Mouse (Mus musculus): ENCODE measurements around the gene Jhy.

DNA sequence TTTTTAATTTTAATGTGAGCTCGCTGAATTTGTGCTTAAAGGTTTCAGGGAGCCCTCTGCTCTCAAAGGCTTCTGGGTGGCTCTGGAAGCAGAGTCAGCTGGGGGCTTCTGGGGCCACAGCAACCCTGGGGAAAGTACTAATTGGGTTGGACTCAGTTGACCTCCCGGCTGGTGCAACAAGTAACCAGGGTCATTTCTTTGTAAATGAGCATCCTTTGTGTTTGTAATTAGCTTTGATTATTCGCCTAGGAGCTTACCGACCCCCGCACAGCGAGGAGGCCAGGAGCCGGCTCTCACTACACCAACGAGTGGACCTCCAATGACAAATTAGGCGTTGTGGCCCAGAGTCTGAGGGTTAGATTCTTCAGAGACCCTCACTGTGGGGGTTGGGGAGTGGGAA lies 104.7 kb downstream of the Jhy start:
- TF ChIP-seq CHD2 (IDR thresholded peaks at IDR 0.05; ENCODE audit: low read depth, low read length) = no peak
- no peak for TF ChIP-seq ZNF384 (IDR thresholded peaks at IDR 0.05; ENCODE audit: low read depth, low read length)
- no peak for TF ChIP-seq ZC3H11A (IDR thresholded peaks at IDR 0.05; ENCODE audit: borderline replicate concordance, low read depth, low read length)
- no peak for TF ChIP-seq MAFK (IDR thresholded peaks at IDR 0.05; ENCODE audit: insufficient read depth, low read depth, low read length)
- no peak for TF ChIP-seq HCFC1 (IDR thresholded peaks at IDR 0.05; ENCODE audit: borderline replicate concordance, insufficient read depth, low read length)
